Mouse (Mus musculus): Measurements from ENCODE around the gene Flnb. TPM values are rescaled to one million over a fixed set of nuclear protein-coding genes. Genes with fewer than 3 reads are reported as not detected.

Gene Flnb
- polyA plus RNA-seq, 1 experiment from 2014 or later = 8.7 TPM

DNA sequence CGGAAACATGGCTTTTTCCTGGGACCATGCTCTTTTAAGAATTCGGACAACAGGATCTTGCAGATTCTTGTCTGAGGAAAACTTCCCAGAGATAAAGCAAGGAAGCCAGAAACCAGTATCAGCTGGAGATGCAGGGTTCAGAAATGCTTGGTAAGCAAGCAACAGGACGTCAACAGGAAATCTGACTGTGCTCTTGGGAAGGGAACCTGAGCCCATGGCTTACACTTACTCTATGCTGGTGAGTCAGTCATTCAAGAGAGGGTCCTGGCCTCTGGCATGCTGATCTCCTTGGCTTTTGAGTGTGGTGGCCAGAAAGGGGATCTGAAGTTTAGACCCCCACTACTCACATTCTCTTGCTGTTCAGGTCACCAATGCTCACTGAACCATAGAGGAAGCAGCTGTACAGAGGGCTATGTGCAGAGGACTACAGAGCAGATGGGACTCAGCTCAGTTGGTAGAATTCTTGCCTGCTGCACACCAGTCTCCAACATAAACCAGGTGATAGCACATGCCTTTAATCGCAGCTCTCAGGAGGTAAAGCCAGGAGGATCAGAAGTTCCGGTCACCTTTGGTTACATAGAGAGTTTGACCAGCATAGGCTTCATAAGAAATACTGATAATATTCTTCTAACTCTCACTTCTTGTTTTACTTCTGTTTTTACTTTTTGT is 173.5 kb downstream of the Flnb start:
- WGBS = 83% methylated on average over 5 of the region's 5 CpGs
- ATAC-seq = no peak

DNA sequence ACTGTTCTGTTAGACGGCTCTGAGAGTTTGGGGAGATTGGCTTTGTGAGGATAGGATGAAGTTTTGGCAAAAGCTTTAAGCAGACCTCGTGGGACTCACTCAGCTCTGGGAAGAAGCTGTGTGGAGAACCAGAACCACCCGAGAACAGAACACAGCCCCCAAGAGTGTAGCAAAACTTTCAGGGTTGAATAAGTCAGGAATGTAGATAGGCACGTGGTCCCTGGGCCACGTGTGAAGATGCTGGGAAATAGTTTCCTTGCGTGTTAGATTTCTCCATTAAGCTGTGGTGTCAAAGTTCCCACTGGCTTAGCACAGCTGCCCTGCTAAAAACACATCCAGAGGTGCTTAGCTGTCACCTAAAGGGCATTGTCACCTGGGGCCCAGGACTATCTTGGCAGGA is 174.4 kb downstream of the Flnb start:
- Histone ChIP-seq H3K27me3 (no peaks in the 10 kb centered on the region), H3K9ac (no peak overlapping the region), H3K4me2 (no peak overlapping the region), H3K4me1 (0 out of 2 replicates have a peak, but pooled peaks cover 4% of the 10 kb centered on the region), H3K9me3 (replicated peaks) (no peaks in the 10 kb centered on the region), H3K27ac (no peak overlapping the region), H3K4me3 (no peak overlapping the region), H3K36me3 (ENCODE audit: poor library complexity, severe bottlenecking) (no peaks in the 10 kb centered on the region)
- 82% methylated on average over 6 of the region's 6 CpGs for WGBS
- ATAC-seq = no peak

More for the DNA sequence above, 173.5 kb downstream of the Flnb start:
- no peaks in the 10 kb centered on the region for H3K27me3 ChIP-seq
- H3K9ac ChIP-seq = no peak overlapping the region
- no peak overlapping the region for H3K27ac ChIP-seq
- H3K36me3 ChIP-seq (ENCODE audit: poor library complexity, severe bottlenecking) = no peaks in the 10 kb centered on the region
- H3K4me3 ChIP-seq = no peak overlapping the region
- H3K4me1 ChIP-seq = no peaks in the 10 kb centered on the region
- no peak overlapping the region for H3K4me2 ChIP-seq
- no peaks in the 10 kb centered on the region for H3K9me3 ChIP-seq (replicated peaks)

DNA sequence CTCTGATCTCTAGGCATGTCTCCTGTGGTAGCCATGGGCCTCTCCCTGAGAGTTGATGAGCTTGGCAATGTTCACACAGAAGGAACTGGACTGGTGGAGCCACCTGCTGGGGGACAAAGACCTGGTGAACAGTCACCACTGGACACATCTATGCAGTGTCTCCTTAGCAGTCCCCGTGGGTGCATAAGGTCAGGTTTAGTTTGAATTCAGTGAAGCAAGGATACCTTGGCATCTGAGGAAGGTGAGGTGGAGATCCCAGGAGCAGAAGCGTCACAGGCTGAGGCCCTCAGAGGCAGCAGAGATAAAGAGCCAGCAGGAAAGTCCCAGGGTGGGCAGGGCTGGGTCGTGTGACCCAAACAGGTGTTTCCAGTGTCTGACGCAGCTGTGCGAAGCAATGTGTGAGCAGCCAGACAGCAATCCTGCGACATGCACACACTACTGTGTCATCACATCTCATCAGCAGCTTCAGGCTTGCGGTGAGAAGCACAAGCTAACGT is 176.6 kb downstream of the Flnb start, which contains the start of gene Dnase1l3:
Dnase1l3 (minus strand) TSS at position 303 of the 497 bp plus-strand sequence.
- H3K4me1 ChIP-seq = 0 out of 2 replicates have a peak, but pooled peaks cover 7% of the 10 kb centered on the region
- H3K36me3 ChIP-seq (ENCODE audit: poor library complexity, severe bottlenecking) = no peaks in the 10 kb centered on the region
- H3K9me3 ChIP-seq (replicated peaks) = no peaks in the 10 kb centered on the region
- peaks cover 6% of the 10 kb centered on the region for H3K27me3 ChIP-seq
- H3K4me2 ChIP-seq = no peak within 1 kb of the TSS
- ATAC-seq = no peak
- H3K4me3 ChIP-seq = no peak within 1 kb of the TSS
- no peak within 1 kb of the TSS for H3K27ac ChIP-seq
- H3K9ac ChIP-seq = no peak within 1 kb of the TSS
- 77% methylated on average over 8 of the region's 8 CpGs for WGBS

DNA sequence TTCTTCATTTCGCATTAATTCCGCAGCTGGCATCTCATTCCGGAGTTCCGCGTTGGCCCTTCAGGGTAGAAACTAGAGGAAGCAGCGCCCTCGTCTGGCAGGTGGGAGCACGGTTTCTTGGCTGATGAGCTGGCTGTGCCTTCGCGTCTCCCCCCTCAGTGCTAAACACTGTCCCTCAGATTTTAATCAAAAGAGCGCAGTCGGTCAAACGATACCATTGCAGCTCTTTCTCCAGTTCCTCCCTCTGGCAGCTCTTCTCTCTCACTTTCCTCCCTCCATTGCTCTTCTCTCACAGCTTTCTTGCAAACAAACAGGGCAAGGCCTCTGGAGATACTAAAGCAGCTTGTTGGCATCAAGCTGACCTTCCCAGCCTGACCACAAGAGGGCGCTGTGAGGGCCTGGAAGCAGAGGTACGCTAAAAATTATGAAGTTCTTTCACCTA is 179.5 kb downstream of the Flnb start:
- Histone ChIP-seq H3K27ac (no peak overlapping the region), H3K36me3 (ENCODE audit: poor library complexity, severe bottlenecking) (no peaks in the 10 kb centered on the region), H3K27me3 (peaks cover 33% of the 10 kb centered on the region), H3K4me3 (0 out of 2 replicates have a peak overlapping the region, but pooled peaks have one; percentile 7), H3K4me1 (peaks cover 7% of the 10 kb centered on the region; the same call in 1 of the 2 replicates), H3K9me3 (replicated peaks) (no peaks in the 10 kb centered on the region), H3K9ac (no peak overlapping the region), H3K4me2 (peak overlapping the region; percentile 47)
- under 1% methylated on average over 15 of the region's 15 CpGs for WGBS
- peak; percentile 66; the same call in 1 of the 2 replicates for ATAC-seq

DNA sequence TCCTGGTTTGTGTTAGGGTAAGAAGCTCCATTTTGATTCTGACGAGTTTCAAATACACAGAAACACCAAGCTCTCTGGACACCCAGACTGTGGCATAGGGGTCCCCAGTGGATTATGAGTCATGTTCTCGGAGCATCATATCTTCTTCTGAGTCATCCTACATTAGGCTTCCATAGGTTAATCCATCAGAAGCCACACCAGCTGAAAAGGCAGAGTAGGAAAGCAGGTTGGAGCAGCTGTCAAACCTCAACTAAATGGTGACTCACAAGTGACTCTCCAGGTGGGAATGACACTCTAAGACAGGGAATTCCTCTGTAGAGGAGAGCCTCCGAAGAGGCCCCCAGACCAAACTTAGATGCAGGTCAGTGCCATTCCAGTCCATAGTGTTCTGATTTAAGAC is 181.3 kb downstream of the Flnb start:
- H3K36me3 ChIP-seq (ENCODE audit: poor library complexity, severe bottlenecking) = no peaks in the 10 kb centered on the region
- H3K27ac ChIP-seq = no peak overlapping the region
- H3K27me3 ChIP-seq = peaks cover 34% of the 10 kb centered on the region
- H3K9me3 ChIP-seq (replicated peaks) = no peaks in the 10 kb centered on the region
- H3K4me3 ChIP-seq = no peak overlapping the region
- peaks cover 17% of the 10 kb centered on the region for H3K4me1 ChIP-seq
- no peak for ATAC-seq
- no peak overlapping the region for H3K9ac ChIP-seq
- 85% methylated on average over 3 of the region's 3 CpGs for WGBS
- no peak overlapping the region for H3K4me2 ChIP-seq

DNA sequence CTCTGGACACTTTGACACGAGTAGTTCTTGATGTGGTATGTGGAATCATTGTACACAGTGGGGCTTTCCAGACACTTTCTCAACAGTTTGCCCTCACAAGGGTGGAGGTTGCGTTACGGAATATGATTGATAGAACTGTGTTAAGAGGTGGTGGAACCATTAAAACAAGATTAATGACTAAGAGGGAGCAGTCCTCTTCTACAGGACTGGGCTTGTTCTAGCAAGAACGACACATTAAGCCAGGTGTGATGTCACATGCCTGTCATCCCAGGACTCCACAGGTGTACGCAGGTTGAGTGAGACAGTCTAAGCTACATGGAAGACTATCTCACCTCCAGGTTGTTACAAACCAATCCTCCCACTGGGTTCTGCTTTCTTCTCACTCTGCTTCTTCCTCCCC is 181.7 kb downstream of the Flnb start:
- no peaks in the 10 kb centered on the region for H3K9me3 ChIP-seq (replicated peaks)
- no peak overlapping the region for H3K9ac ChIP-seq
- no peaks in the 10 kb centered on the region for H3K36me3 ChIP-seq (ENCODE audit: poor library complexity, severe bottlenecking)
- H3K27me3 ChIP-seq = peaks cover 34% of the 10 kb centered on the region
- no peak overlapping the region for H3K27ac ChIP-seq
- H3K4me3 ChIP-seq = no peak overlapping the region
- ATAC-seq = no peak
- no peak overlapping the region for H3K4me2 ChIP-seq
- peaks cover 21% of the 10 kb centered on the region for H3K4me1 ChIP-seq
- 86% methylated on average over 5 of the region's 5 CpGs for WGBS

DNA sequence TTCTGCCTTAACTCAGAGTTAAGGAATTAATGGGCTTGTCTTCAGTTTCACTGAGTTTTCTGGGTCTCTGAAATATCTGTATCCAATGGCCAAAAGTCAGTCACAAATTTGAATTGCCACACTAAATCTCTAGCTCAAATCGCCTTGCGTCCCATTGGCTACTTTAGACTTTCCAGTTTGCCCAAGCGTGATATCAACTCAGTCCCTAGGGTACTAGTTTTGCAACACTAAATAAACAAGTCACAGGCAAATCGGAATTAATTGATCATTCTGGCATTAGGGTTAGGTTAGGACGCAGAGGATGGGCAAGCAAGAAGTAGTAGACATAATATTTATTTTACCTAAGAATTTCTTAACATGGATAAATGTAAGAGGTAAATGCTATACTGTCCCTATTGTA is 182.5 kb downstream of the Flnb start:
- Histone ChIP-seq H3K4me3 (no peak overlapping the region), H3K36me3 (ENCODE audit: poor library complexity, severe bottlenecking) (no peaks in the 10 kb centered on the region), H3K27ac (no peak overlapping the region), H3K4me1 (peaks cover 23% of the 10 kb centered on the region), H3K27me3 (peaks cover 34% of the 10 kb centered on the region), H3K9me3 (replicated peaks) (no peaks in the 10 kb centered on the region), H3K9ac (no peak overlapping the region), H3K4me2 (no peak overlapping the region)
- 87% methylated on average over 5 of the region's 5 CpGs for WGBS
- no peak for ATAC-seq

Other genes starting within 250 kb of the Flnb start
- gene Gm3558, start 249.4 kb upstream of the Flnb start, polyA plus RNA-seq (2015; fragmentation: Nextera tagmentation; extraction: Ambion mirVana) = 1.7 and 2.6 TPM in 2 replicates
- gene Gm10338, start 222.4 kb upstream of the Flnb start, polyA plus RNA-seq (2015; fragmentation: Nextera tagmentation; extraction: Ambion mirVana) = not detected in 2 replicates
- not detected in 2 replicates for gene Gm10128, start 174.0 kb upstream of the Flnb start, polyA plus RNA-seq (2015; fragmentation: Nextera tagmentation; extraction: Ambion mirVana)
- gene Gm26661, start 26.4 kb upstream of the Flnb start, polyA plus RNA-seq (2015; fragmentation: Nextera tagmentation; extraction: Ambion mirVana) = not detected in 2 replicates
- gene Gm45521, start 139.3 kb downstream of the Flnb start, polyA plus RNA-seq (2015; fragmentation: Nextera tagmentation; extraction: Ambion mirVana) = not detected in 2 replicates
- gene Dnase1l3, start 176.6 kb downstream of the Flnb start, polyA plus RNA-seq (2015; fragmentation: Nextera tagmentation; extraction: Ambion mirVana) = 0.04 TPM in 1 of 2 replicates, not detected in the other
- 25.9 and 29.8 TPM in 2 replicates for gene Abhd6, start 184.9 kb downstream of the Flnb start, polyA plus RNA-seq (2015; fragmentation: Nextera tagmentation; extraction: Ambion mirVana)

Measured in forebrain, embryonic 13.5 days (tissue).